Mouse (Mus musculus): ENCODE results near the gene D5Ertd579e. TPM values are rescaled to one million over a fixed set of nuclear protein-coding genes. Genes with fewer than 3 reads are reported as not detected.

The D5Ertd579e gene
- polyA plus RNA-seq, 1 experiment = 32.3 TPM

DNA sequence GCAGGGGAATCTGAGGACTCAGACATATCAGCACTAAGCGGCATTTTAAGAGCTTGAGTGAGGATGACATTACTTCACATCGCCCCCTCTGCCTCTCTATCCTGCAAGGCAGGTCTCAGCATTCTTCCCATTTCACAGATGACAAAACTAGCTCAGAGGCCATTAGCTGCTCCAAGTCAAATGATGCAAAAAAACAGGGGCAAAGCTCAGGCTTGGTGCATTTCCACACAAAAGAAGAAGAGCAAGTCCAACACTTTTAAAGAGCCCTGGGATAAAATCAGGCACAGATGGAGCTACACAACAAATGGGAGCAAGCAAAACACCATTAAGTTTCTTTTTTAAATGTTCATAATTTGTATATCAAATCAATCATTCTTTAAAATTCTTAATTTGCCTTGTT is 2.2 kb downstream of the D5Ertd579e start:
- H3K27ac ChIP-seq (ENCODE audit: insufficient read depth, low read depth, low read length) = no peak overlapping the region
- TF ChIP-seq CTCF (IDR thresholded peaks at IDR 0.05; ENCODE audit: low read depth, low read length) (no peak), POLR2A (IDR thresholded peaks at IDR 0.05; ENCODE audit: borderline replicate concordance, low read depth, low read length) (no peak)
- H3K4me3 ChIP-seq (ENCODE audit: insufficient read depth, low read length) = no peak overlapping the region
- peaks cover 31% of the 10 kb centered on the region for H3K4me1 ChIP-seq (ENCODE audit: control insufficient read depth, insufficient read depth, low read length)

DNA sequence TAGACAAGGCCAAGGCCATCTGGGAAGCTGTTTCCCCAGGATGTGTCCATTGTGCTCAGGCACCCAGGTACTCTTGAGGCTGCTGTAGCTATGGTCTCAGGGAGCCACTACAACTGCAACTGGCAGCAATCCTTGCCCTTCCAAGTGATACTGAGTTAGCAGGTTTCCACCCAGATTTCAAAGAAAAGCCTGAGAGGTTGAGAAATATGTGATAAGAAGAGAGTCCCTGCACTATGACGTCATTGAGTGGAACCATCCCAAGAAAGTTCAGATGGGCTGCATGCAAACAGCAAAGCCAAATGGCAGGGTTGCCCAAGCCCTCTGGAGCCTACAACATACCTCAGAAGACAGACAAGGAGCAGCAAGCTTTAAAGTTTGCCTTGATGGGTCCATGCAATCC is 4.4 kb downstream of the D5Ertd579e start:
- peaks cover 17% of the 10 kb centered on the region for H3K4me1 ChIP-seq (ENCODE audit: control insufficient read depth, insufficient read depth, low read length)
- H3K27ac ChIP-seq (ENCODE audit: insufficient read depth, low read depth, low read length) = no peak overlapping the region
- no peak overlapping the region for H3K4me3 ChIP-seq (ENCODE audit: insufficient read depth, low read length)
- TF ChIP-seq POLR2A (IDR thresholded peaks at IDR 0.05; ENCODE audit: borderline replicate concordance, low read depth, low read length) (no peak), CTCF (IDR thresholded peaks at IDR 0.05; ENCODE audit: low read depth, low read length) (no peak)

DNA sequence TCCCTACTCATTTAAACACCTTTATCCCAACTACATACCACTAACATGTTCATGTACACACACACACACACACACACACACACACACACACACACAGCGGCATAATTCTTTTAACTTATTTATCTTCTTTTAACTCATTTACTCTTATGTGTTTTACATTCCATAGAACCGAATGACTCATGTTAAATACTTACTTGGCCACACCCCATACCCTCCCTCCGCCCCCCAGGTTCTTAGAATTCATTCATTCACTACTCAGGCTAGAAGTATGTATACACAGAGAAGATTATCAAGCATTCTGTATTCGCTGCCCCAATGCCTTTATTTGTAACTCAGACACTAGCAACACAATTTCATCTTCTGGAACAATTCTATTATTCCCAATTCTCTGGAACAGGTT is 10.7 kb downstream of the D5Ertd579e start:
- peaks cover 12% of the 10 kb centered on the region for H3K4me1 ChIP-seq (ENCODE audit: control insufficient read depth, insufficient read depth, low read length)
- TF ChIP-seq POLR2A (IDR thresholded peaks at IDR 0.05; ENCODE audit: borderline replicate concordance, low read depth, low read length) = no peak
- no peak for TF ChIP-seq CTCF (IDR thresholded peaks at IDR 0.05; ENCODE audit: low read depth, low read length)
- no peak overlapping the region for H3K4me3 ChIP-seq (ENCODE audit: insufficient read depth, low read length)
- H3K27ac ChIP-seq (ENCODE audit: insufficient read depth, low read depth, low read length) = no peak overlapping the region

DNA sequence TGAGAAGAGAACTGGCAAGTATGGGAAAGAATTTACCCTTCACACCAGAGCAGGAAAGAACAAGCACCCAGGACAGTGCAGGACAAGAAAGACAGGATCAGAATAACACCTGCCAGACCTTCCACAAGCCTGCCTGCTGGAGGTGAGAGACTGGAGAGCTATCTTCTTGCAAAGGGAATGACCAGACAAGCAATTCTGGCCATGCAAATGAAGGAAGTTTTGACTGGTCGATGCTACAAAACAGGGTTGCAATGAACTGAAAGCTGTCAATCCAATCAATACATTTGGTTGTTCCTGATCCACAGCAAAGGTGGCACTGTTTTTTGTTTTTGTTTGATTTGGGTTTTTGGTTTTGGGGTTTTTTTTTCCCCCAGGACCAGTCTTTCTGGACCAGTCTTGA is 12.2 kb downstream of the D5Ertd579e start:
- Histone ChIP-seq H3K4me3 (ENCODE audit: insufficient read depth, low read length) (no peak overlapping the region), H3K4me1 (ENCODE audit: control insufficient read depth, insufficient read depth, low read length) (peaks cover 25% of the 10 kb centered on the region), H3K27ac (ENCODE audit: insufficient read depth, low read depth, low read length) (no peak overlapping the region)
- no peak for TF ChIP-seq POLR2A (IDR thresholded peaks at IDR 0.05; ENCODE audit: borderline replicate concordance, low read depth, low read length)
- no peak for TF ChIP-seq CTCF (IDR thresholded peaks at IDR 0.05; ENCODE audit: low read depth, low read length)

DNA sequence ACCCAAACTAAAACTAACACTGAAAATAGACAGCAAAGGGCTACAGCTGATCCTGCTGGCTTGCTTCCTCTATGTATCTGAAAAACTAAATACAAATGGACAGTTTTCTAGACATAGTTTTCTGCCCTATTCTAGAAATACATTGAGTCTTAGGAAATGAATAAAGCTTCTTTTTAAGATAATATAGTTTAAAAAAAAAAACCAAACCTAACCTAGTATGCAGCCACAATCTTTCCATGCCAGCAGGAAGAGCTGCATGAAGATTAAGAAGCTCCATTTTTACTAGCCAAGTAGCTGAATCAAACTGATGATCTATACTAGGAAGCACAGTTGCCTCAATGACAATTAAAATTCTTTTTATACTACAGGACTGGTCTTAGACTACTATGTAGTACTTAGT is 14.6 kb downstream of the D5Ertd579e start:
- no peak for TF ChIP-seq POLR2A (IDR thresholded peaks at IDR 0.05; ENCODE audit: borderline replicate concordance, low read depth, low read length)
- TF ChIP-seq CTCF (IDR thresholded peaks at IDR 0.05; ENCODE audit: low read depth, low read length) = no peak
- Histone ChIP-seq H3K4me1 (ENCODE audit: control insufficient read depth, insufficient read depth, low read length) (peaks cover 27% of the 10 kb centered on the region), H3K4me3 (ENCODE audit: insufficient read depth, low read length) (no peak overlapping the region)

DNA sequence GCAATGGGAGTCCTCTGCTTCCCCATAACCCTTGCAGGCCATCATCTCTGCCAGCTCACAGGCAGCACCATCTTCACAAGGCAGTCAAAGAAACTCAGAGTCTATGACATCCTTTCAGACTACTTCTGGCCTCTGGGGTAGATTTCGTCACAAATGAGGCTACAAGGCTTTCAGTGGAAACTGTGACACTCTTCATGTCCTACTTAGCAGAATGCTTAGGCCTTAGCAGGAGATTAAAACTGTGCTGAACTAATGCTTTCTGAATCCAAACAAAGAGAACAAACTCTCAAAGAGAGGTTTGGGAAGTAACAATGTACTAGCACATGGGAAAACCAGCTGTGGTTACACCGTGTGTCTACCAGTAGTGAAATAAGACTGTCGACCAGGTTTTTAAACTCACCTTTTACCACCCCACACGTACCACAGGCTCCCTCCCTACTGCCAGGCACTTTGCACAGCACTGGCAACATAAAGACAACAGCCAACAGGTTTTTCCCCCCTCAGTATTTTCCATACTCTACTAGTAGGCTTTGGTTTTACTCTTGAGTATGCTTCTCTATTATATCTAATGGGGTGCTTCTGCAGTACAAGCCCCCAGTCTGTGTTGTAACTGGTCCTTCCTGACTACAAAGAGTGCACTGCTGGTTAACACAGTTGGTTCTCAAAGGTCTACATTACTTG is 15.8 kb downstream of the D5Ertd579e start:
- H3K4me3 ChIP-seq (ENCODE audit: insufficient read depth, low read length) = no peak overlapping the region
- H3K4me1 ChIP-seq (ENCODE audit: control insufficient read depth, insufficient read depth, low read length) = peaks cover 33% of the 10 kb centered on the region

More for the DNA sequence above, 14.6 kb downstream of the D5Ertd579e start:
- no peak overlapping the region for H3K27ac ChIP-seq (ENCODE audit: insufficient read depth, low read depth, low read length)

DNA sequence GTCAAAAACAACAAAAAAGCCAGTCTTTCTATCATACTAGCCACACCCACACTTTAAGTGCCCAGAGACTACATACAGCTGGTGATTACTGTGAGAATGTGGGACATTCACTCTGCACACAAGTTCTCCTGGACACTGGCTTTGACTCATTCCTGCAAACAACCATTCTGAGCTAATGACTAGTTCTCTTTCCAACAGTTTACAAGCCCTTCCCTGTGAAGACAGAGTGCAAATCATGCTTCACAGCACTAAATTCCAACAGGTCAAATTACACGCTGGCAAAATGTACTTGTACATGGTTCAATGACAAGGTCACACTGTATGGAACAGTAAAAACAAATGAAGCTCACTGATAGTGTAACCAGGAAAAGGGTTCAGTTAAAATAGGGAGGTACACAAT is 17.0 kb downstream of the D5Ertd579e start:
- peaks cover 38% of the 10 kb centered on the region for H3K4me1 ChIP-seq (ENCODE audit: control insufficient read depth, insufficient read depth, low read length)

More for the DNA sequence above, 15.8 kb downstream of the D5Ertd579e start:
- no peak overlapping the region; the same call in 1 of the 2 replicates for H3K27ac ChIP-seq (ENCODE audit: insufficient read depth, low read depth, low read length)
- TF ChIP-seq CTCF (IDR thresholded peaks at IDR 0.05; ENCODE audit: low read depth, low read length) (no peak), POLR2A (IDR thresholded peaks at IDR 0.05; ENCODE audit: borderline replicate concordance, low read depth, low read length) (no peak)

DNA sequence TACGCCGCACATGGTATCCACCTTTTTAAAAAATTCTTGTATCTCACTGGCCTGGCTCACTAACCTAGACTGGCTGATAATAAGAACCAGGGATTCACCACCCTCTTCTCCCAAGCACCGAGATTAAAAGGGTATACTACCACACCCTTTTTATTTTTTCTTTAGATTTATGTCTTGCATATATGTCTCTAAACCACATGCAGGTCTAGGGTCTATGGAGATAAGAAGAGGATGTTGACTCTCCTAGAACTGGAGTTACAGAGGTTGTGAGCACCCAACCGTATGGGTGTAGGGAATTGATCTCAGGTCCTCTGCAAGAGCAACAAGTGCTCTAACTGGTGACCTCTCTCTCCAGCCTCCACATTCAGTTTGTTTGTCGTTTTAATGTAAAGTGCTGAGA is 17.9 kb downstream of the D5Ertd579e start:
- TF ChIP-seq POLR2A (IDR thresholded peaks at IDR 0.05; ENCODE audit: borderline replicate concordance, low read depth, low read length) (no peak), CTCF (IDR thresholded peaks at IDR 0.05; ENCODE audit: low read depth, low read length) (no peak)
- peaks cover 38% of the 10 kb centered on the region for H3K4me1 ChIP-seq (ENCODE audit: control insufficient read depth, insufficient read depth, low read length)

More for the DNA sequence above, 17.0 kb downstream of the D5Ertd579e start:
- TF ChIP-seq POLR2A (IDR thresholded peaks at IDR 0.05; ENCODE audit: borderline replicate concordance, low read depth, low read length) (no peak), CTCF (IDR thresholded peaks at IDR 0.05; ENCODE audit: low read depth, low read length) (no peak)
- Histone ChIP-seq H3K27ac (ENCODE audit: insufficient read depth, low read depth, low read length) (no peak overlapping the region), H3K4me3 (ENCODE audit: insufficient read depth, low read length) (no peak overlapping the region)

DNA sequence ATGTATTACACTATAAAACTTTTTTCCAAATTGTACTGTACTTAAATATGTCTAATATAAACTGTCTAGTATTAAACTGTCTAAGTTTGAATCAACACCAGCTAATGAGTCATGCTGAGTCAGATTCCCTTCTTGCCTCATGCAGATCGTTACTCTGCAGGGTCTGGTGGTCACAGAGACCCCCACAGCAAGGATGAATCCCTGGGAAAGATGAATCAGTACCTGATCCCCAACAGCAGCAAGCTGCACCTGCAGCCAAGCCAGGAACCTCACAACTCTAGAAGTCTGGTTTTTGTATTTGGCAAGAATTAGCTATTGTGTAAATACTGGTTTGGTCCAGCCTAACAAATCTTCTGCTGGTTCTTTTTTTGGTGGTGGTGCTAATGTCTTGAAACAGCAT is 20.4 kb downstream of the D5Ertd579e start:
- no peak overlapping the region for H3K27ac ChIP-seq (ENCODE audit: insufficient read depth, low read depth, low read length)

More for the DNA sequence above, 17.9 kb downstream of the D5Ertd579e start:
- no peak overlapping the region for H3K27ac ChIP-seq (ENCODE audit: insufficient read depth, low read depth, low read length)
- no peak overlapping the region for H3K4me3 ChIP-seq (ENCODE audit: insufficient read depth, low read length)

DNA sequence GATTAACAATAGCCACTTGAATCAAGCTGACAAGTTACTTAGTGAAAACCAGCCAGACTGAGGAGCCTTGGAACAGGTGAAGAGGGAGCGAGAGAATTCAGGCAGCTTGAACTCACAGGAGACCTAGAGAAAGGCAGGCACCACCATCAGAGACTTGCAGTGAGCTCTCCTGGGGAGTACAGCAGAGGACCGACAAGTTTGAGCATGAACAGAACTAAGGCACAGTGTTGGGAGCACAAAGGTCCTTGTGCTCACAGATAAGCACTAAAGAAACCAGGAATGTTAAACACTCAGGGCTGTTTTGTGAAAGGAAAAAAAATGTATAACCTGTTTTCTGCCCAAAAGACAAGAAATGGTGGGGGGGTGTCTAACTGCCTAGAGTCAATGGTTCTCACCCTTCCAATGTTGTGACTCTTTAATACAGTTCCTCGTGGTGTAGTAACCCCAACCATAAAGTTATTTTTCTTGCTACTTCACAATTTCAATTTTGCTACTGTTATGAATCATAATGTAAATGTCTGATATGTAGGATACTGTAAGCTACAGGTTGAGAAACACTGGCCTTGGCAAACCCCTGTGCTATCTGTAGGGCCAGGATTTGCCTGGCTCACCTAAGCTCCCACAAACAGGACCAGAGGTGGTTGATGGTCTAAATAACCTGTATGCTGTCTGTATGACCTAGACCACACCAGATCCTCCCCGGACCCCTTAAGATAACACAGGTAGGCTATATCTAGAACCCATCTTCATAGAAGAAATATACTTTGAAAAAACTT is 21.0 kb downstream of the D5Ertd579e start:
- Histone ChIP-seq H3K27ac (ENCODE audit: insufficient read depth, low read depth, low read length) (no peak overlapping the region), H3K4me3 (ENCODE audit: insufficient read depth, low read length) (no peak overlapping the region), H3K4me1 (ENCODE audit: control insufficient read depth, insufficient read depth, low read length) (peaks cover 26% of the 10 kb centered on the region)
- TF ChIP-seq CTCF (IDR thresholded peaks at IDR 0.05; ENCODE audit: low read depth, low read length) = no peak
- no peak for TF ChIP-seq POLR2A (IDR thresholded peaks at IDR 0.05; ENCODE audit: borderline replicate concordance, low read depth, low read length)

More for the DNA sequence above, 20.4 kb downstream of the D5Ertd579e start:
- Histone ChIP-seq H3K4me1 (ENCODE audit: control insufficient read depth, insufficient read depth, low read length) (peaks cover 29% of the 10 kb centered on the region), H3K4me3 (ENCODE audit: insufficient read depth, low read length) (no peak overlapping the region)
- TF ChIP-seq POLR2A (IDR thresholded peaks at IDR 0.05; ENCODE audit: borderline replicate concordance, low read depth, low read length) = no peak
- no peak for TF ChIP-seq CTCF (IDR thresholded peaks at IDR 0.05; ENCODE audit: low read depth, low read length)
